Mouse (Mus musculus) gastrocnemius, postnatal 36 days (tissue): Measurements from ENCODE around the gene Mms22l. TPM values are rescaled to one million over a fixed set of nuclear protein-coding genes. Genes with fewer than 3 reads are reported as not detected.
A peak's percentile ranks its signal among the peaks of the same experiment; 100 is the strongest.
"Not testable (repeated sequence)": the region's sequence is repeated elsewhere in the genome, so short reads cannot be mapped to it uniquely, and the experiment has no call there.

ENCODE experiments used
- DNase-seq, 2 experiments: peaks; one replicate each; pipeline ENCODE4 v3.0.0; 2022
- intact Hi-C: fragments of 180-260 bp; cut with DNase I; formaldehyde crosslinking; loops from one replicate; pipeline ENCODE4 v1.15.1; 2025
- long read RNA-seq, 2 experiments: library from polyadenylated mRNA; stranded (forward); transcript quantifications; one replicate each; pipeline ENCODE4 v2.0.0; 2021
- total RNA-seq, 2 experiments: library from RNA; stranded (reverse); gene quantifications; 2 replicates each; pipeline ENCODE4 v1.2.3; 2021

Gene Mms22l
- total RNA-seq = under 1 TPM; 0.36 to 0.62 TPM
- long read RNA-seq, experiment 1 = 0 reads
- long read RNA-seq, experiment 2, partial matches to known transcripts = 1 of 1 reads
- long read RNA-seq, experiment 2, other reads (novel, unspliced or antisense) = 0 of 1 reads

DNA sequence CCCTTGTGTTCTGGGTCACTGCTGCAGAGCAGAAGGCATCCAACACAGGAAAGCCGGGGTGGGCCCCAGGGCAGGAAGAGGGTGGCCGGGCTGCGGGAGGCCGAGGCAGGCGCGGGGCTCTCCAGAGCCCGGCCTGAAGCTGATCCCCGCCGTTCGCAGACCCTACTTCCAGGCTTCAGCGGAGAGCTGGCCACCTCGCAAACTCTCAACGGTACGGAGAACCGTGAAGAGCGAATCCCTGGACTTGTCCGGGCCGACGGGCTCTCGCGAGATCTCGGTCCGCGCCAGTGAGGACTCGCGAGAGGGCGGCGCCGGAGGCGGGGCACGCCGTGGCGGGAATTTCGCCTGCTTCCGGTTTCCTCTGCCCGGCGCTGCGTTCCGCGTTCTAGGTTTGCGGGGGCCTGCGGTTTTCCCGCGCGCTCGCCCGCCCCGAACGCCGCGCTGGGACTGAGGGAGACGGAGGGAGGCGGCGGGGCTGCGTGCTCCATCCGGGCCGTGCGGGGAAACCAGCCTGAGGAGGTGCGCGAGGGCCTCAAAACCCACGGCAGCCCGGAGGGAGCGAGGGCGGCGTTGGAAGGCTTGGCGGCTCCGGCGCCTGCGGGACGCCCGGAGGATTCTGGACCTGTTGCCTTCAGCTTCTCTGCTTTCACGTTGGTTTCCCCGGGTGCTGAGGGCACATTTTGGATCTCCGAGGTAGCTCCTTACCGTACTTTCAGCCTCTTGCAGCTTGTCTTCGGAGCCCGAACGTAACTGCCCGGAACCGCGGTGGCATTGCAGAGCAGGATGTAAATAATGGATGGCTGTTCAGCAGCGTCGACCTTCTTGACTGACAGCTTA lies at the start of gene Mms22l:
Gene Mms22l, plus strand, starts transcription at position 336 of the 837 bp plus-strand sequence.
- peak; percentile 88 to 91 for DNase-seq
- intact Hi-C loops = no loop called here

DNA sequence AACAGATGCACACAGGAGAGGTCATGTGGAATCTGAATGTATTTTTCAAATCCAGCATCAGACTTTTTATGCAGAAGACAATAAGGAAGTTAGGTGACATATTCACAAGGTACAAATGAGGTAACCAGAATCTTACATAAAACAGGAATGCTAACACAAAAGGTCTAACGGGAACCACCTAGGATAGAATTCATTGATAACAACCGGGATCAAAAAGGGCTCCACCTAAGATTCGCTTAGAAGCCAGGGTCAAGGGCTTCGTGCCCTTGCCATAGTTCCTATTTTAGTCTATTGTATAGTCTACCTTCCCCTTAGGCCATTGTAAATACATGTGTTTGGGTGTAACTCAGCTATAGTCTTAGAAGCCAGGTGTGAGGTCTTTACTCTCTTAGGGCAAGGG lies 12.2 kb upstream of the Mms22l start:
- DNase-seq, intact Hi-C loops: not testable (repeated sequence)

DNA sequence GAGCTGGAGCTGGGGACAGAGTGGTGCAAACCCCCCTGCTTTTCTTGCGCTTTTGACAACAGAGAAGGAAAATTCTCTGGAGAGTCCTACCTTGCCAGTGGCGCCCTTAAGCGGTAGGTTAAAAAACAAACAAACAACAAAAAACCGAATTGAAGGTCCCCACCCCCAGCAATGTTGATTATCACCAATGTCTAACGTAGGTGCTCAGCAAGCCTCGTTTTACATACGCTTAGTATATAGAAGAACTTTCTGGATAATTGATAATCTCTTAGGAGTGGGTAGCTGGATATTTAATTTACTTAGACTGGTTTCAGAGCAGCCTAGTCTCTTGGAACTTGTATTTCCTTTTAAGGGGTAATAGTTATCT lies 685 bp downstream of the Mms22l start:
- intact Hi-C loops = no loop called here
- DNase-seq = no peak

DNA sequence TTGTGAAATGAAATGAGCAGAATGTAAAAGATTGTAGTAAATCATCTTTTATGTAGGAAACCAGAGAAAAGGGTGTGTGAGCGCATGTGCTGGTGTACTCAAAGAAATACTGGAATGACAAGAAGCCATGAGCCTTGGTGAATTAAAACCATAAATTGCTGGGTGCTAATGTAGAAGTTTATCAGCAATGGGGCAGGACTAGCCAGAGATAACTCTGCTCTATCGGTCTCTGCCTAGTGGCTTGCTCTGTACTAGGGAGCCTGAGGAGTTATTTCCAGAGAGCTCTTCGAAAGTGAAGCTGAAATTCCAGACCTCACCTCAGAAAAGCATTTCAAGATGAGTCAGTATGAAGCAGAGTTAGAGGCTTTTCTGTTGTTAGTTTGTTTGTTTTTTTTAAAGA lies 12.9 kb downstream of the Mms22l start:
- intact Hi-C loops = no loop called here
- DNase-seq = no peak

DNA sequence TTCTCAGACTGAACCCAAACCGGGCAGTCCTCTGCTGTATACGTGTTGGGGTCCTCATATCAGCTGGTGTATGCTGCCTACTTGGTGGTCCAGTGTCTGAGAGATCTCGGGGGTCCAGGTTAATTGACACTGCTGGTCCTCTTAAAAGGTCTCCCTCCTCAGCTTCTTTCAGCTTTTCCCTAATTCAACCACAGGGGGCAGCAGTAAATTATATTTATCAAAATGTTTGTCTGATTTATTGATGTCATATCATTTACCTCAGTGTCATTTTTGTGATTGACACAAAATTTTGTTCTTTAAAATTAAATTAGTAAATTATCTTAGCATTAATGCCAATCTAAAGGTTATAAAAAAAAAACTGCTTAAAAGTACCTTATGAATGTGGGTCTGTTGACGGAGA lies 40.7 kb downstream of the Mms22l start:
- DNase-seq = no peak
- intact Hi-C loops = no loop called here

DNA sequence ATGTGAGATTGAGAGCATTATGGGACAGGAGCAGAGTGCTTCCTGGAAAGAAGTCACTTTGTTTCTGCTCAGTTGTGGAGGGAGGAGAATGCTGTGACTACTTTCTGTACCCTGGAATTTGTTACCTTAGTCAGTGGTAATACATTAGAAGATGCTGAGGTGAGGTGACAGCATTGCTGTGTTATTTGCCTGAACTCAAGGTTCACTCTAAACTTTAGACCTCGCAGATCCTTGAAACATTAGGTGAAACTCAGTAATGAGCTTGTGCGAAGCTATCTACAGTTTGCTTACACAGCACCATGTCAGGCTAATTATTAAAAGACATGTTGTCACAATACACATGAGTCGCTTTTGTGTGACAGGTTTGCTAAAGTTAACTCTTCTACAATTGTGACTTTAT lies 47.2 kb downstream of the Mms22l start:
- intact Hi-C loops = no loop called here

GRCm38 (mm10) chr4:24544677-24545151 lies 48.5 kb downstream of the Mms22l start:
- no peak for DNase-seq
- intact Hi-C loops = no loop called here

More for the DNA sequence above, 47.2 kb downstream of the Mms22l start:
- no peak for DNase-seq

DNA sequence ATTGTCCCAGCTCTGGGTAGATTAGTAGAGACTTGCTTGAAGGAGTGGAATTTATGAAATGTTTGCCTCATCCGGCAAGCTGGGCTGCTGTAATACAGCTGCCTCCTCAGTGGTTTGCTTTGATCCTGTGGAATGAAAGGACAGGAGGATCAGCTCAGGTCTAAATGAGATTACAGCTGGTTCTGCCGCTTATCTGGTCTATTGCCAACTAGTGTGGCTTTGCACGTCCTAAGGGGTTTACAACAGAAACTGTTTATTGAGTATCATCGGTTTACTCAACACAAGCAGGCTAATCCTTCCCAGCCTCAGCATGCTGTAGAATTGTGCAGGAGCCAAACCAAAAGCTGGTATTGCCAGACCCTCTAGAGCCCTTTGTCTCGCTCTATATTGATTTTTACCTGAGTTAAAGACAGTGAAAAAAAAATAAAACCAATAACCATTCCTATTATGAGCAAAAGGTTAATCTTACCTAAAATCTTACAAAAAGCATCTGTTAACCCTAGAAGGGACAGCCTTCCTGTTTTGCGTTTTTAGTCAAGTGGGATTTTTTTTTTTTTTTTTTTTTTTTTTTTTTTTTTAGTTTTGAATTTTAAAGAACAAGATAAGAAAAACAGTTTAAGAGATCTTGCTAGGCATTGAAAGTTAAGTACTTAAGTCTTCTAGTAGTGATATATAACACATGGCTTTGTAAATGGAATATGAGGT lies 60.0 kb downstream of the Mms22l start:
- no peak for DNase-seq
- intact Hi-C loops = no loop called here

DNA sequence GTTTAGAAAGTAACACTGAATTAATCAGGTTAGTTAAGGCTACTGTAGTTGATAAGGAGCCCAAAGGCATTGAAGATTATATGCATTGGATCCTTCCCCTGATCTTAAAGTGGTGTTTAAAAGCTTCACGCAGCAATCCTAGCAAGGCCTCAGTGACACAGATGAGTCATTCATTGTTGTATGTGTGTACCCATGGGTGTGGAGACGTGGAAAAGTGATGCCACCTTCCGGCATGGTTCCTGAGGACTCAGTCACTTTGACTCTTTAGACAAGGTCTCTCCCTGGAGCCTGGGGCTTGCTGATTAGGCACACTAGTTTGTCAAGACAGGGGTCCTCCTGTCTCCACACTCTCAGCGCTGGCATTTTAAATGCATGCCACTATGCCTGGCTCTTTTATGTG lies 60.9 kb downstream of the Mms22l start:
- no peak for DNase-seq
- intact Hi-C loops = no loop called here

- intact Hi-C loops = no loop called here
- DNase-seq = no peak
Observed at GRCm38 (mm10) chr4:24568026-24568425, 71.8 kb downstream of the Mms22l start.

- intact Hi-C loops = no loop called here
- DNase-seq = no peak
Observed at GRCm38 (mm10) chr4:24568989-24569556, 72.8 kb downstream of the Mms22l start.

GRCm38 (mm10) chr4:24574276-24574675 lies 78.0 kb downstream of the Mms22l start:
- peak; percentile 59 to 61 for DNase-seq
- intact Hi-C loops = loop anchor here (10.0 kb wide), 1 partner anchor 329 kb away; no protein-coding TSS in a partner anchor

GRCm38 (mm10) chr4:24577594-24577993 lies 81.3 kb downstream of the Mms22l start:
- no peak for DNase-seq
- intact Hi-C loops = loop anchor here (10.0 kb wide), 1 partner anchor 333 kb away; no protein-coding TSS in a partner anchor

GRCm38 (mm10) chr4:24582295-24582694 lies 86.0 kb downstream of the Mms22l start:
- intact Hi-C loops = no loop called here
- DNase-seq = no peak

DNA sequence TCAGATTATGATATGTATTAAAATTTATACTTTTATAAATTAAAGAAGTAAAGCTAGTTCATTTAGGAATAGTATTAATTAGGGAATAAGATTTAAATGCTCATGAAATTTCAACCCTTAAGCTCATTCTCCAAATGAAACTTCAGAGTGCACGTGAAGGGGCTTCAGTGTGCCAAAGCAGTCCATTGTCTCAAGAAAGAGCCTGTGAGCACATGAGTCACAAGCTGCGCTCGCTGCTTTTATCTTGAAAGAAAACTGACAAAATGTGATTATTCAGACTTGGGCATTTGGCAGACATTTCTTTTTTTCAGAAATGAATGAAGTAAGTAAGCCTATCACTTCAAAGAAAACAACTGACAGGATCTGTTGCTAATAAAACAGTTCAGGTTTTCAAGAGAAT lies 87.7 kb downstream of the Mms22l start:
- intact Hi-C loops = no loop called here
- no peak for DNase-seq

DNA sequence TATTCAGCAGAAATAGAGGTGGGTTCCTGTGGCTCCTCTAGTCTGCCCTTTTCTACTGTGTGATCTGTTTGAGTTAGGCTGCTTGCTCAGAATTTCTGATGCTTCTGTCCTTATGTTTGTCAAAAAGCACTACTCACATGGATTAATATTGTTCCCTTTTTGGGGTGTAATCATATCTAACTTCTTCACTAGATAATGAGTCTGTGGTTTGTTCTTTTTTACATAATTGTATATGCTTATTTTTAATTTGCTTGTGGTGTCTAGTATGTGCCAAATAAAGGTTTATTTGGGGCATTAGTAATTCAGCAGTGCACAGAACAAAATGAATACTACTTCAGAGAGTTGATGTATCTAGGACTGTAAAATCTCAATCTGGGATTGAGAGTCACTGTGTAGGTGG lies 98.6 kb downstream of the Mms22l start:
- DNase-seq = no peak
- intact Hi-C loops = no loop called here

DNA sequence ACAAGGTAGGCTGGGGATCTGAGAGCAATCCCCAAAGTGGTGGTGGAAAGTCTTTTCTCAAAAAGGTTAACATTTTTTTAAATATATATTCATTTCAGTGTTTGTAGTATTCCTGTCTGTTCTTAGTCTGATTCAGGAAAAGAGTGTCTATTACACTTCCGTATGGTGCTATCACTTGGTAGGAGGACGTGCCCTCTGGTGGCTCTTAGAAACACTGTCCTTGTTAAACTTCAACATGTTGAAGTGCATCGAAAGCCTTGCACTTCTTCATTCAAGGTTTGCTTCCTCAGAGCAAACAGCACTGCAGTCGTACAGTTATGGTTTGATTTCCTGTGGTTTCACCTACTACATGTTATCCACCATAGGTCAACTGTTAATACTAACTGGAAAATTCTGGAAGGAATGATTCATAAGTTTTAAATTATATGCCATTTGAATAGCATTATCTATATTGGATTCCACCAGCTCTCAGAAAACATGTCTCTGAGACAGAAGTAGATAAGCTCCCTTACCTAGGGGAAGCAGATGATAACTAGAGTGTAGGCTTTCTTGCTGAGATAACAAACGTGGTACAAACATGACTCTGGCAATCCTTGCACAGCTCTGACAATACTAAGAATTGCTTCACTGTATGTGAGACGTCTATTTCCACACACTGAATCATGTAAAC lies 100.8 kb downstream of the Mms22l start:
- intact Hi-C loops = no loop called here
- no peak for DNase-seq

- intact Hi-C loops = no loop called here
Observed at GRCm38 (mm10) chr4:24598637-24599036, 102.4 kb downstream of the Mms22l start.

DNA sequence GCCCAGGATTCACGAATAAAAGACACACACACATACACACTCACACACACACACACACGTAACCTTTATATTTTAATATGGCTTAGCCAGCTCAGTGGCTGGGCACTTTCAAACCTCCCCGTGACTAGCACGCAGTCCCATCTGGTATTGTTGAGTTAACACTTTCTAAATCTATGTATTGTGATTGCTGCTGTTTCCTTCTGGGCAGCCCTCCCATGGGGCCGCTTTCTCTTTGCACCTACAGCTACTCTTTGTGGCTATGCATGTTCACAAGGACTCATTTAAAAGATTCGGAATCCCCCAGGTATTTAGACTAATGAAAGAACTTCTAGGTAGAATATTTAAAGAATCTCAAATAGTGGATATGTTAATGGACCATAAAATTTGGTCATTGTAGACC lies 105.5 kb downstream of the Mms22l start:
- DNase-seq = no peak
- intact Hi-C loops = no loop called here

More at GRCm38 (mm10) chr4:24598637-24599036, 102.4 kb downstream of the Mms22l start:
- DNase-seq = no peak

DNA sequence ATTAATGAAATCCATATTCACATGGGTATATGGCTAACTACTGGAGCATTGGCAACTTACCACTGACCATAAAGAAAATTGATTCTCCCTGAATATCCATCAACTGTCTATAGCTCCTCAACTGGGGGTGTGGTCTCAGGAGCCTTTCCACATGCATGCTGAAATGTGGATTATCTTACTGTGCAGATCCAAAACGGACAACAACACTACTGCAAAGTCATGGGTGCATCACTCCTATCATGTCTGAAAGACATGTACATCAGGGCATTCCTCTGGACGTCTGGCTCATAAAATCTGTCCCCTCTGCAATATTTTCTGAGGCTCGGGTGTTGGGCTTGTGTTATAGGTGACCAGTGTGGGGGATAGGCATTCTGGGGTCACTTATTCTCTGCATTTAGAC lies 112.8 kb downstream of the Mms22l start:
- no peak for DNase-seq
- intact Hi-C loops = no loop called here

DNA sequence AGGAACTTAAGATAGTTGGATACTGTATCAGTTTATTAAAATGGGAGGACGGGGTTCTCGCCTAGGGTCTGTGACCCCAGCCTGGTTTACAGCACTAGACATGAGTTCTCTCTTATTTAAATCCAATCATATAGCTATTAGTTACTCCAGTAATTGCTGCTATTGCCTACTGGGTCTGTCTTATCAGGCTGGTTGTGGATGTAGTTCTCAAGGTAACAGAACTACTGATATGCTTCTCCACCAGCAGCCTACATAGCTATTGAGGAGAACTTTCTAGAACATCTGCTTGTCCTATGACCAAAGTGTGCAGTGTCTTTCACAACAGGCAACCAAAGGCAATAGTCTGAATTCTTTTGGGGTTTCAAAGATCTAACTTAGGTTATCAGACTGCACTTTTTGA lies 113.3 kb downstream of the Mms22l start:
- intact Hi-C loops = no loop called here
- DNase-seq = no peak
